Mouse (Mus musculus): ENCODE results near the gene Pdzrn3.

The Pdzrn3 gene

GRCm38 (mm10) chr6:101251916-101252603, 125.6 kb downstream of the Pdzrn3 start:
- DNase-seq = no peak

GRCm38 (mm10) chr6:101251160-101251559, 126.5 kb downstream of the Pdzrn3 start:
- no peak for DNase-seq

- DNase-seq = no peak
Observed at GRCm38 (mm10) chr6:101246137-101246536, 131.6 kb downstream of the Pdzrn3 start.

- no peak for DNase-seq
Observed at GRCm38 (mm10) chr6:101244355-101244754, 133.3 kb downstream of the Pdzrn3 start.

- DNase-seq = no peak
Observed at GRCm38 (mm10) chr6:101243189-101243815, 134.4 kb downstream of the Pdzrn3 start.

- no peak for DNase-seq
Observed at GRCm38 (mm10) chr6:101236641-101237246, 141.0 kb downstream of the Pdzrn3 start.

GRCm38 (mm10) chr6:101236230-101236629, 141.5 kb downstream of the Pdzrn3 start:
- no peak for DNase-seq

GRCm38 (mm10) chr6:101234349-101234748, 143.3 kb downstream of the Pdzrn3 start:
- no peak for DNase-seq

GRCm38 (mm10) chr6:101233680-101234079, 144.0 kb downstream of the Pdzrn3 start:
- no peak for DNase-seq

GRCm38 (mm10) chr6:101227294-101227855, 150.3 kb downstream of the Pdzrn3 start:
- DNase-seq = no peak

GRCm38 (mm10) chr6:101220307-101220706, 157.4 kb downstream of the Pdzrn3 start:
- DNase-seq = no peak

GRCm38 (mm10) chr6:101219004-101219403, 158.7 kb downstream of the Pdzrn3 start:
- DNase-seq = no peak

GRCm38 (mm10) chr6:101218197-101218596, 159.5 kb downstream of the Pdzrn3 start:
- DNase-seq = no peak

GRCm38 (mm10) chr6:101217756-101218155, 159.9 kb downstream of the Pdzrn3 start:
- DNase-seq = no peak

- no peak for DNase-seq
Observed at GRCm38 (mm10) chr6:101215436-101215791, 162.3 kb downstream of the Pdzrn3 start.

GRCm38 (mm10) chr6:101214734-101215435, 162.8 kb downstream of the Pdzrn3 start:
- no peak for DNase-seq

- no peak for DNase-seq
Observed at GRCm38 (mm10) chr6:101213066-101213465, 164.6 kb downstream of the Pdzrn3 start.

GRCm38 (mm10) chr6:101212086-101212485, 165.6 kb downstream of the Pdzrn3 start:
- no peak for DNase-seq

- no peak for DNase-seq
Observed at GRCm38 (mm10) chr6:101211361-101211841, 166.3 kb downstream of the Pdzrn3 start.

GRCm38 (mm10) chr6:101198943-101199298, 178.8 kb downstream of the Pdzrn3 start:
- no peak for DNase-seq

- DNase-seq = peak; percentile 3
Observed at GRCm38 (mm10) chr6:101198284-101198942, 179.3 kb downstream of the Pdzrn3 start.

GRCm38 (mm10) chr6:101197642-101198041, 180.1 kb downstream of the Pdzrn3 start:
- DNase-seq = peak; percentile 62

GRCm38 (mm10) chr6:101195891-101196290, 181.8 kb downstream of the Pdzrn3 start:
- DNase-seq = no peak

All from cerebellum, adult 8-10 months (tissue).